Mouse (Mus musculus) adrenal gland, adult 18-20 months (tissue): Measurements from ENCODE around the gene Hist1h2ah. TPM values are rescaled to one million over a fixed set of nuclear protein-coding genes. Genes with fewer than 3 reads are reported as not detected.

Source experiments
- microRNA-seq, 2 experiments: library from miRNA; unstranded; fragments of <30 nt; microRNA quantifications; one replicate each; pipeline ENCODE4 v1.2.0; 2021; ENCODE audit warnings: borderline number of aligned reads in 2 of 2
- total RNA-seq, 2 experiments: library from RNA; stranded (reverse); gene quantifications; 1 replicate in 1 of 2; 2 replicates in 1 of 2; pipeline ENCODE4 v1.2.3; 2021

Hist1h2ah gene
- total RNA-seq, 2 experiments from 2014 or later, result 16.5 TPM; not detected in 1

Small RNA genes within 50 kb of the gene (microRNA-seq; reads per million reads assigned to microRNA genes)
- gene Gm26300 (0 reads per million in 2 experiments), gene Gm44390 (0 reads per million in 2 experiments), gene Gm44486 (0 reads per million in 2 experiments)

Other genes with a start within 250 kb of the Hist1h2ah start
- gene Hist1h2an, start 248.3 kb downstream of the Hist1h2ah start, total RNA-seq, result 1 to 10 TPM; 2.5 to 4.4 TPM
- 1 to 10 TPM; 5.8 to 8.9 TPM for gene Hist1h2bp, start 248.1 kb downstream of the Hist1h2ah start, total RNA-seq
- 10 to 100 TPM; 45.1 to 68.5 TPM for gene Hist1h2bq, start 225.4 kb downstream of the Hist1h2ah start, total RNA-seq
- gene Hist1h2ao, start 225.1 kb downstream of the Hist1h2ah start, total RNA-seq, result 10 to 100 TPM in 1 of 2 experiments, 1 to 10 TPM in 1; 3.6 to 44.2 TPM
- gene Hist1h4m, start 223.8 kb downstream of the Hist1h2ah start, total RNA-seq, result 100 to 1,000 TPM; 185 to 195 TPM
- 10 to 100 TPM; 33.0 to 84.6 TPM for gene Hist1h4n, start 203.4 kb downstream of the Hist1h2ah start, total RNA-seq
- 10 to 100 TPM in 1 of 2 experiments, 1 to 10 TPM in 1; 8.6 to 29.1 TPM for gene Hist1h2ap, start 202.1 kb downstream of the Hist1h2ah start, total RNA-seq
- 10 to 100 TPM; 43.9 to 68.8 TPM for gene Hist1h2br, start 201.8 kb downstream of the Hist1h2ah start, total RNA-seq
- 1 to 10 TPM in 1 of 2 experiments, under 1 TPM in 1; 0.80 to 1.5 TPM for gene Zfp184, start 90.5 kb downstream of the Hist1h2ah start, total RNA-seq
- gene Pom121l2, start 54.4 kb downstream of the Hist1h2ah start, total RNA-seq, result not detected
- under 1 TPM in 1 of 2 experiments, not detected in 1; 0.96 TPM for gene Prss16, start 25.8 kb downstream of the Hist1h2ah start, total RNA-seq
- gene Hist1h2bk, start 302 bp upstream of the Hist1h2ah start, total RNA-seq, result 10 to 100 TPM; 18.0 to 23.9 TPM
- gene Hist1h4i, start 5.8 kb upstream of the Hist1h2ah start, total RNA-seq, result 10 to 100 TPM; 40.1 to 68.2 TPM
- 10 to 100 TPM; 11.9 to 12.2 TPM for gene Hist1h2ag, start 7.4 kb upstream of the Hist1h2ah start, total RNA-seq
- 10 to 100 TPM in 1 of 2 experiments, 1 to 10 TPM in 1; 8.0 to 15.6 TPM for gene Hist1h2bj, start 7.6 kb upstream of the Hist1h2ah start, total RNA-seq
- gene Vmn1r188, start 48.9 kb upstream of the Hist1h2ah start, total RNA-seq, result not detected
- not detected for gene Vmn1r189, start 70.3 kb upstream of the Hist1h2ah start, total RNA-seq
- not detected for gene Vmn1r191, start 148.4 kb upstream of the Hist1h2ah start, total RNA-seq
- not detected for gene Vmn1r192, start 155.6 kb upstream of the Hist1h2ah start, total RNA-seq
- not detected for gene Vmn1r193, start 187.6 kb upstream of the Hist1h2ah start, total RNA-seq
- gene Vmn1r194, start 208.6 kb upstream of the Hist1h2ah start, total RNA-seq, result not detected
- not detected for gene Vmn1r195, start 235.0 kb upstream of the Hist1h2ah start, total RNA-seq